Mouse (Mus musculus) E14TG2a.4 (cell line): ENCODE results near the gene Lrrc20.
"Not testable (repeated sequence)": the region's sequence is repeated elsewhere in the genome, so short reads cannot be mapped to it uniquely, and the experiment has no call there.

Experiments
- H3K27me3 ChIP-seq: 2 replicates; pipeline ENCODE4 v1.6.1; 2014; ENCODE audit warnings: low read length, control low read depth; ENCODE audit not compliant: insufficient read depth
- H3K36me3 ChIP-seq: 2 replicates; pipeline ENCODE4 v1.6.1; 2014; ENCODE audit warnings: low read length, control low read depth; ENCODE audit not compliant: insufficient read depth
- H3K4me1 ChIP-seq: replicated peaks from 2 replicates; pipeline ENCODE4 v1.6.1; 2014; ENCODE audit warnings: low read depth, low read length, control low read depth
- H3K4me3 ChIP-seq: replicated peaks from 2 replicates; pipeline ENCODE4 v1.5.1; 2014; ENCODE audit warnings: mild to moderate bottlenecking, low read length
- H3K9me3 ChIP-seq: 2 replicates; pipeline ENCODE4 v1.6.1; 2014; ENCODE audit warnings: low read length, control low read depth
- CTCF ChIP-seq: conservative IDR thresholded peaks from 2 replicates; pipeline ENCODE4 v1.5.1; 2014; ENCODE audit warnings: low read length
- NANOG ChIP-seq: IDR thresholded peaks from 2 replicates; pipeline ENCODE4 v1.6.1; 2014; ENCODE audit warnings: borderline replicate concordance, low read length, mixed read lengths
- POU5F1 ChIP-seq: IDR thresholded peaks from 2 replicates; pipeline ENCODE4 v1.6.1; 2014; ENCODE audit warnings: low read length, borderline replicate concordance

Gene Lrrc20

GRCm38 (mm10) chr10:61604376-61605065 lies 128.9 kb downstream of the Lrrc20 start:
- H3K36me3 ChIP-seq = no peaks in the 10 kb centered on the region
- peaks cover 28% of the 10 kb centered on the region for H3K27me3 ChIP-seq
- TF ChIP-seq POU5F1 (no peak), NANOG (no peak), CTCF (no peak)
- H3K4me1 ChIP-seq = peaks cover 22% of the 10 kb centered on the region
- no peaks in the 10 kb centered on the region for H3K9me3 ChIP-seq
- H3K4me3 ChIP-seq = no peak overlapping the region

GRCm38 (mm10) chr10:61605381-61605780 lies 129.8 kb downstream of the Lrrc20 start:
- Histone ChIP-seq H3K27me3 (peaks cover 32% of the 10 kb centered on the region), H3K4me1 (peaks cover 13% of the 10 kb centered on the region)
- H3K9me3 ChIP-seq, H3K4me3 ChIP-seq, H3K36me3 ChIP-seq: not testable (repeated sequence)

DNA sequence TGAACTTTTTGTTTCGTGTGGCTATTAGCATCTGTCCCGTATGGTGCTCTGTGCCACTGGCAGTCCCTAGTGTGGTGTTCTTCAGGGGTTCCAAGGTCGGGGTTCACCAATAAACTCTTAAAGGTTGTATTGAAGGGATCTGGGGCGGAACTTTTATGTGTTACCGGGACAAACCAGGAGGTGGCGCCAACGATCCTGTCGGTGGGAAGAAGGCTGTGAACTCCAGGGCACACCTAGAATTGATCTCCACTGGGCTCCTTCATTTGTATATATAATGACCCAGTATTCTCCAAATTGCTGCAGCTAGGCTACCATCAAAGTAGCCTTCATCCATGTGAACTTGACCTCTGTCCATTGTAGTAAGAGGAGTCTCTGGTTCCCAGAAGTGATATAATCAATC lies 130.2 kb downstream of the Lrrc20 start:
- no peak for TF ChIP-seq NANOG
- TF ChIP-seq CTCF = peak; percentile 60
- TF ChIP-seq POU5F1 = no peak
- no peaks in the 10 kb centered on the region for H3K9me3 ChIP-seq
- H3K4me3 ChIP-seq = no peak overlapping the region
- peaks cover 32% of the 10 kb centered on the region for H3K27me3 ChIP-seq
- H3K4me1 ChIP-seq = peaks cover 13% of the 10 kb centered on the region
- H3K36me3 ChIP-seq = no peaks in the 10 kb centered on the region

DNA sequence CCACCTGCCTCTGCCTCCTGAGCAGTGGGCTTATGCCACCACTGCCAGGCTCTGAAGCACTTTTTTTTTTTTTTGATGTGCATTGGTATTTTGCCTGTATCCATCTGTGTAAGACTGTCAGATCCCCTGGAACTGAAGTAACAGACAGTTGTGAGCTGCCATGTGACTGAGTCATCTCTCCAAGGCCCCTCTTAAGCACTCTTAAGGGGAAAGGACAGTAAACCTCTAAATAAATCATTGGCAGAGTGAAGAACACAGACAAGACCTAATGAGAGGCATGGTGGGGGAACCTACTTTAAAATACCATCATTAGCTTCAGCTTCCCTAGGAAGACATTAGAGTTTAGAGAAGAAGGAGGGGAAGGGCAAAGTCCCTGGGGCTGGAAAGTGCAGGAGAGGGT lies 132.6 kb downstream of the Lrrc20 start:
- peaks cover 32% of the 10 kb centered on the region for H3K27me3 ChIP-seq

GRCm38 (mm10) chr10:61610650-61611235 lies 135.1 kb downstream of the Lrrc20 start:
- no peak overlapping the region for H3K4me3 ChIP-seq
- no peaks in the 10 kb centered on the region for H3K36me3 ChIP-seq
- no peaks in the 10 kb centered on the region for H3K9me3 ChIP-seq
- H3K27me3 ChIP-seq = peaks cover 36% of the 10 kb centered on the region
- TF ChIP-seq CTCF = no peak
- H3K4me1 ChIP-seq = peaks cover 8% of the 10 kb centered on the region

More for the DNA sequence above, 132.6 kb downstream of the Lrrc20 start:
- Histone ChIP-seq H3K4me1 (peaks cover 3% of the 10 kb centered on the region), H3K4me3 (no peak overlapping the region), H3K36me3 (no peaks in the 10 kb centered on the region), H3K9me3 (no peaks in the 10 kb centered on the region)
- TF ChIP-seq POU5F1 = no peak

GRCm38 (mm10) chr10:61614311-61614710 lies 138.7 kb downstream of the Lrrc20 start:
- H3K27me3 ChIP-seq = peaks cover 19% of the 10 kb centered on the region
- H3K4me1 ChIP-seq = peaks cover 8% of the 10 kb centered on the region
- TF ChIP-seq POU5F1 (no peak), NANOG (no peak), CTCF (no peak)
- no peaks in the 10 kb centered on the region for H3K36me3 ChIP-seq
- H3K9me3 ChIP-seq = 0 out of 2 replicates have a peak, but pooled peaks cover 5% of the 10 kb centered on the region
- H3K4me3 ChIP-seq = peak overlapping the region; percentile 39

DNA sequence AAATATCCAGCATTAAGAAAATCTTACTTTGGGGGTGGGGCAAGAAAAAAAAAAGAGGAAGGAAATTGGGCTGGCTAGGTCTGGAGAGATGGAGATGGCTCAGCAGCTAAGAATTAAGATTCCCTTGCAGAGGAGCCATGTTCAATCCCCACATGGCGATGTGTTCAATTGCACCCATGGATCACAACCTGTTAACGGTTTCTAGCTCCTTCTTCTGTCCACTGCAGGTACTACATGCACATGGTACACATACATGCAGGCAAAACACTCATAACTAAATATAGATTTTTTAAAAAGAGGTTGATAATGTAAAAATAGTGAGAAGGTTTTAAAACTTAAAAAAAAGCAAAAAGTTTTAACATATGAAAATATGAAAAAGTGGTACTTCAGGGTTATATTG lies 142.9 kb downstream of the Lrrc20 start:
- peaks cover 18% of the 10 kb centered on the region for H3K27me3 ChIP-seq
- H3K4me1 ChIP-seq = peaks cover 7% of the 10 kb centered on the region
- no peak for TF ChIP-seq NANOG
- TF ChIP-seq CTCF = peak; percentile 66
- TF ChIP-seq POU5F1 = no peak
- no peak overlapping the region for H3K4me3 ChIP-seq
- no peaks in the 10 kb centered on the region for H3K36me3 ChIP-seq
- 0 out of 2 replicates have a peak, but pooled peaks cover 5% of the 10 kb centered on the region for H3K9me3 ChIP-seq

GRCm38 (mm10) chr10:61621681-61622080 lies 146.1 kb downstream of the Lrrc20 start:
- H3K36me3 ChIP-seq = no peaks in the 10 kb centered on the region
- TF ChIP-seq POU5F1 (no peak), NANOG (no peak), CTCF (no peak)
- H3K27me3 ChIP-seq = peaks cover 28% of the 10 kb centered on the region
- H3K4me1 ChIP-seq = peaks cover 22% of the 10 kb centered on the region
- H3K4me3 ChIP-seq = no peak overlapping the region
- 0 out of 2 replicates have a peak, but pooled peaks cover 5% of the 10 kb centered on the region for H3K9me3 ChIP-seq

DNA sequence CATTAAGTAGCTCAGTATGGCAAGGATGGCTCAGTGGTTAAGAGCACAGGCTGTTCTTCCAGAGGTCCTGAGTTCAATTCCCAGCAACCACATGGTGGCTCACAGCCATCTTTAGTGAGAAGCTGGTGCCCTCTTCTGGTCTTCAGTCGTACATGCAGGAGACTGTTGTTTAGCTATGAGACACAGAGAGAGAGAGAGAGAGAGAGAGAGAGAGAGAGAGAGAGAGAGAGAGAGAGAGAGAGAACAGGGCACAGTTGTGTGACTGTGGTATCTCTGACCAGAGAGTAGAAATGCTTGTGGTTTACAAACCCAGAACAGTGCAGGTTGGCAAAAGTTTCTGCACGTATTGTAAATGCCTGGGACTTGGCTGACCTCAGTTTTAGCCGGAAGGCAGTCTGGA lies 148.3 kb downstream of the Lrrc20 start:
- peak; percentile 17; the same call in 1 of the 2 replicates for TF ChIP-seq CTCF
- peaks cover 33% of the 10 kb centered on the region for H3K4me1 ChIP-seq
- H3K4me3 ChIP-seq, H3K36me3 ChIP-seq, H3K9me3 ChIP-seq: not testable (repeated sequence)
- peaks cover 49% of the 10 kb centered on the region for H3K27me3 ChIP-seq
